Mouse (Mus musculus) kidney, adult 2 months (tissue): ENCODE measurements around the gene Grid2. TPM values are rescaled to one million over a fixed set of nuclear protein-coding genes. Genes with fewer than 3 reads are reported as not detected.

Experiments
- DNase-seq: peaks from one replicate; pipeline ENCODE4 v3.0.0; 2021
- H3K27ac ChIP-seq: fragments of 200-500 bp; 2 replicates; pipeline ENCODE4 v1.5.1; 2012; ENCODE audit warnings: low read depth, low read length, control low read depth, inconsistent platforms; ENCODE audit not compliant: insufficient read depth
- H3K27me3 ChIP-seq: fragments of 200-500 bp; replicated peaks from 2 replicates; pipeline ENCODE4 v1.6.1; 2012; ENCODE audit warnings: mild to moderate bottlenecking, moderate library complexity, low read length, inconsistent platforms; ENCODE audit not compliant: control insufficient read depth, insufficient read depth
- H3K36me3 ChIP-seq: fragments of 200-500 bp; 2 replicates; pipeline ENCODE4 v1.6.1; 2012; ENCODE audit warnings: mild to moderate bottlenecking, moderate library complexity, low read length, inconsistent platforms; ENCODE audit not compliant: control insufficient read depth, insufficient read depth
- H3K4me1 ChIP-seq: fragments of 200-500 bp; 2 replicates; pipeline ENCODE4 v1.6.1; 2011; ENCODE audit warnings: low read length; ENCODE audit not compliant: control insufficient read depth, insufficient read depth
- H3K4me3 ChIP-seq: fragments of 200-500 bp; 2 replicates; pipeline ENCODE4 v1.5.1; 2011; ENCODE audit warnings: mild to moderate bottlenecking, low read depth, low read length, control low read depth; ENCODE audit not compliant: insufficient read depth
- CTCF ChIP-seq: fragments of 200-500 bp; conservative IDR thresholded peaks from 2 replicates; pipeline ENCODE4 v1.5.1; 2011; ENCODE audit warnings: low read depth, mild to moderate bottlenecking, control low read depth, low read length, moderate library complexity, mixed read lengths; ENCODE audit not compliant: insufficient read depth, insufficient read length
- POLR2A ChIP-seq: fragments of 200-500 bp; IDR thresholded peaks from one replicate; pipeline ENCODE4 v1.6.1; 2011; ENCODE audit warnings: low read depth, low read length, control low read depth
- WGBS: fragments of 180-500 bp; shearing (Covaris S2); methylation state at CpG from one replicate; pipeline ENCODE4 v1.1.7; 2018; 5-methylcytosine and 5-hydroxymethylcytosine counted together
- polyA plus RNA-seq: library from polyadenylated mRNA; depleted of rRNA; stranded (reverse); fragments of >200 nt; gene quantifications from 2 replicates; pipeline ENCODE4 v1.2.3, GENCODE M21; 2012

Grid2 gene
- polyA plus RNA-seq, 1 experiment, result not detected

GRCm38 (mm10) chr6:63609570-63609969 lies 353.9 kb downstream of the Grid2 start:
- H3K4me1 ChIP-seq, result no peaks in the 10 kb centered on the region
- TF ChIP-seq POLR2A (no peak), CTCF (no peak)
- no peaks in the 10 kb centered on the region for H3K36me3 ChIP-seq
- H3K27ac ChIP-seq, result no peak overlapping the region
- H3K4me3 ChIP-seq, result no peak overlapping the region
- 23% methylated on average over 2 of the region's 2 CpGs for WGBS
- DNase-seq, result no peak
- no peaks in the 10 kb centered on the region for H3K27me3 ChIP-seq

- no peak overlapping the region for H3K4me3 ChIP-seq
- no peak overlapping the region for H3K27ac ChIP-seq
- no peak for DNase-seq
- H3K4me1 ChIP-seq, result no peaks in the 10 kb centered on the region
- no peaks in the 10 kb centered on the region for H3K27me3 ChIP-seq
- TF ChIP-seq CTCF, result no peak
- TF ChIP-seq POLR2A, result no peak
- no peaks in the 10 kb centered on the region for H3K36me3 ChIP-seq
- 83% methylated on average over 3 of the region's 3 CpGs for WGBS
These were observed 380.3 kb downstream of the Grid2 start for GRCm38 (mm10) chr6:63635970-63636369.

GRCm38 (mm10) chr6:63659423-63659822 lies 403.7 kb downstream of the Grid2 start:
- Histone ChIP-seq H3K4me3 (no peak overlapping the region), H3K27me3 (no peaks in the 10 kb centered on the region), H3K4me1 (no peaks in the 10 kb centered on the region), H3K27ac (no peak overlapping the region), H3K36me3 (no peaks in the 10 kb centered on the region)
- no peak for DNase-seq
- 55% methylated on average over 3 of the region's 3 CpGs for WGBS
- TF ChIP-seq CTCF, result no peak
- TF ChIP-seq POLR2A, result no peak

- H3K4me3 ChIP-seq, result no peak overlapping the region
- H3K27me3 ChIP-seq, result no peaks in the 10 kb centered on the region
- H3K27ac ChIP-seq, result no peak overlapping the region
- H3K4me1 ChIP-seq, result no peaks in the 10 kb centered on the region
- H3K36me3 ChIP-seq, result no peaks in the 10 kb centered on the region
- TF ChIP-seq CTCF (no peak), POLR2A (no peak)
- 38% methylated on average over 3 of the region's 3 CpGs for WGBS
- DNase-seq, result no peak
These were observed 430.0 kb downstream of the Grid2 start for GRCm38 (mm10) chr6:63685689-63686088.

- Histone ChIP-seq H3K4me3 (no peak overlapping the region), H3K36me3 (no peaks in the 10 kb centered on the region), H3K4me1 (no peaks in the 10 kb centered on the region), H3K27ac (no peak overlapping the region), H3K27me3 (no peaks in the 10 kb centered on the region)
- 90% methylated on average over 1 of the region's 1 CpGs for WGBS
- TF ChIP-seq POLR2A, result no peak
- no peak for TF ChIP-seq CTCF
- DNase-seq, result no peak
These were observed 446.0 kb downstream of the Grid2 start for GRCm38 (mm10) chr6:63701684-63702083.

- H3K4me1 ChIP-seq, result no peaks in the 10 kb centered on the region
- H3K27me3 ChIP-seq, result no peaks in the 10 kb centered on the region
- no peak overlapping the region for H3K27ac ChIP-seq
- no peak for TF ChIP-seq CTCF
- no peak for TF ChIP-seq POLR2A
- no peaks in the 10 kb centered on the region for H3K36me3 ChIP-seq
- DNase-seq, result no peak
- WGBS, result 55% methylated on average over 2 of the region's 2 CpGs
- no peak overlapping the region for H3K4me3 ChIP-seq
These were observed 478.1 kb downstream of the Grid2 start for GRCm38 (mm10) chr6:63733740-63734139.

GRCm38 (mm10) chr6:63762535-63762934 lies 506.9 kb downstream of the Grid2 start:
- Histone ChIP-seq H3K27me3 (no peaks in the 10 kb centered on the region), H3K4me3 (no peak overlapping the region), H3K4me1 (no peaks in the 10 kb centered on the region), H3K36me3 (no peaks in the 10 kb centered on the region), H3K27ac (no peak overlapping the region)
- no peak for TF ChIP-seq POLR2A
- no peak for TF ChIP-seq CTCF
- DNase-seq, result no peak
- WGBS, result 59% methylated on average over 2 of the region's 2 CpGs

GRCm38 (mm10) chr6:63794679-63795078 lies 539.0 kb downstream of the Grid2 start:
- no peak overlapping the region for H3K4me3 ChIP-seq
- DNase-seq, result no peak
- H3K36me3 ChIP-seq, result no peaks in the 10 kb centered on the region
- no peaks in the 10 kb centered on the region for H3K4me1 ChIP-seq
- TF ChIP-seq POLR2A (no peak), CTCF (no peak)
- H3K27me3 ChIP-seq, result no peaks in the 10 kb centered on the region
- no peak overlapping the region for H3K27ac ChIP-seq
